Mouse (Mus musculus): ENCODE results near the gene Pdzd3.

- TF ChIP-seq CTCF (IDR thresholded peaks at IDR 0.05) = no peak
- no peak for TF ChIP-seq EP300 (IDR thresholded peaks at IDR 0.05)
Measured at GRCm38 (mm10) chr9:44254508-44255135, 3.4 kb upstream of the Pdzd3 start.

Data from lung, postnatal 0 days (tissue).